In genomic region chr19:5388011-5388441, GRCm38 (mm10) we compare ENCODE assay signal across 8 mouse cellular contexts. TPM values are rescaled to one million over a fixed set of nuclear protein-coding genes. Genes with fewer than 3 reads are reported as not detected.
DNase-seq lines count a peak whose midpoint lies in the region; ATAC-seq and TF ChIP-seq lines count a peak whose summit lies in the region.

No protein-coding gene starts in this region.

- peaks cover 12% of the 10 kb centered on the region for H3K36me3 ChIP-seq in embryonic facial prominence, embryonic 11.5 days (replicated peaks; ENCODE audit: control insufficient read depth, insufficient read depth, low read depth, low read length)
- peaks cover 25% of the 10 kb centered on the region for H3K36me3 ChIP-seq in intestine, embryonic 14.5 days (ENCODE audit: control insufficient read depth, insufficient read depth, low read length)
- H3K36me3 ChIP-seq in midbrain, embryonic 12.5 days = peaks cover 29% of the 10 kb centered on the region

- peak overlapping the region; percentile 94 for H3K27ac ChIP-seq in left cerebral cortex, adult 2 months
- no peak overlapping the region; the same call in 1 of the 2 replicates for H3K27ac ChIP-seq in embryonic facial prominence, embryonic 11.5 days (replicated peaks; ENCODE audit: low read depth, low read length)
- H3K27ac ChIP-seq in intestine, embryonic 14.5 days (ENCODE audit: low read depth) = peak overlapping the region; percentile 78
- peak overlapping the region; percentile 84 for H3K27ac ChIP-seq in midbrain, embryonic 12.5 days (replicated peaks)

- H3K9me3 ChIP-seq in embryonic facial prominence, embryonic 11.5 days (replicated peaks; ENCODE audit: control insufficient read depth, low read length) = no peaks in the 10 kb centered on the region
- no peaks in the 10 kb centered on the region for H3K9me3 ChIP-seq in intestine, embryonic 14.5 days (ENCODE audit: control insufficient read depth, low read length)
- no peaks in the 10 kb centered on the region for H3K9me3 ChIP-seq in midbrain, embryonic 12.5 days

- H3K27me3 ChIP-seq in embryonic facial prominence, embryonic 11.5 days (ENCODE audit: control insufficient read depth, insufficient read depth, low read length) = no peaks in the 10 kb centered on the region
- no peaks in the 10 kb centered on the region for H3K27me3 ChIP-seq in intestine, embryonic 14.5 days (replicated peaks; ENCODE audit: control insufficient read depth, insufficient read depth, low read length)
- no peaks in the 10 kb centered on the region for H3K27me3 ChIP-seq in midbrain, embryonic 12.5 days

- no peak for DNase-seq in left cerebral cortex, adult 2 months (ENCODE audit: extremely low spot score in 1 of 2, low spot score in 2 of 2)
- no peak for DNase-seq in left cerebral cortex, adult 18-20 months (ENCODE audit: low spot score in 2 of 2)
- peak; percentile 64 for DNase-seq in Muller cell, postnatal 12 days (ENCODE audit: inconsistent ontology term)
- peak; percentile 29 for DNase-seq in embryonic facial prominence, embryonic 11.5 days (ENCODE audit: low spot score)
- no peak for DNase-seq in intestine, embryonic 14.5 days (ENCODE audit: low spot score)
- DNase-seq in layer of hippocampus, adult 8-10 months (ENCODE audit: low spot score in 2 of 2) = no peak
- no peak for DNase-seq in urinary bladder, adult 2 months (ENCODE audit: low spot score)

- under 1% methylated on average over 43 of the region's 43 CpGs for WGBS in embryonic facial prominence, embryonic 11.5 days
- under 1% methylated on average over 43 of the region's 43 CpGs for WGBS in intestine, embryonic 14.5 days
- WGBS in midbrain, embryonic 12.5 days = under 1% methylated on average over 28 of the region's 43 CpGs

- no peak for TF ChIP-seq CTCF in left cerebral cortex, adult 2 months (IDR thresholded peaks at IDR 0.05)

- H3K4me3 ChIP-seq in left cerebral cortex, adult 2 months = peak overlapping the region; percentile 98
- H3K4me3 ChIP-seq in embryonic facial prominence, embryonic 11.5 days (ENCODE audit: low read depth, low read length) = peak overlapping the region; percentile 96
- H3K4me3 ChIP-seq in intestine, embryonic 14.5 days (ENCODE audit: low read depth, low read length) = peak overlapping the region; percentile 99
- H3K4me3 ChIP-seq in midbrain, embryonic 12.5 days = peak overlapping the region; percentile 100

- H3K4me2 ChIP-seq in embryonic facial prominence, embryonic 11.5 days (ENCODE audit: low read depth, low read length) = peak overlapping the region; percentile 59
- peak overlapping the region; percentile 88 for H3K4me2 ChIP-seq in intestine, embryonic 14.5 days (ENCODE audit: low read length)
- peak overlapping the region; percentile 98 for H3K4me2 ChIP-seq in midbrain, embryonic 12.5 days (replicated peaks)

- H3K4me1 ChIP-seq in embryonic facial prominence, embryonic 11.5 days (ENCODE audit: control insufficient read depth, insufficient read depth, low read length) = peaks cover 6% of the 10 kb centered on the region
- peaks cover 26% of the 10 kb centered on the region for H3K4me1 ChIP-seq in intestine, embryonic 14.5 days (replicated peaks; ENCODE audit: control insufficient read depth, insufficient read depth, low read length)
- peaks cover 32% of the 10 kb centered on the region for H3K4me1 ChIP-seq in midbrain, embryonic 12.5 days

- H3K9ac ChIP-seq in embryonic facial prominence, embryonic 11.5 days (replicated peaks; ENCODE audit: low read length) = peak overlapping the region; percentile 86
- H3K9ac ChIP-seq in intestine, embryonic 14.5 days (ENCODE audit: low read length) = peak overlapping the region; percentile 87
- peak overlapping the region; percentile 95 for H3K9ac ChIP-seq in midbrain, embryonic 12.5 days (replicated peaks)

- intact Hi-C loops in left cerebral cortex, adult 2 months (cut with DNase I) = loop anchor here (1.0 kb wide), 3 partner anchors 22 to 93 kb away; partner anchors contain the start of genes AI837181, Eif1ad and Sf3b2

- 0 out of 2 replicates have a peak, but pooled peaks have one; percentile 58 for ATAC-seq in embryonic facial prominence, embryonic 11.5 days (replicated peaks; ENCODE audit: insufficient number of reproducible peaks, low FRiP score, low TSS enrichment, low read depth)
- peak; percentile 39; the same call in 1 of the 2 replicates for ATAC-seq in intestine, embryonic 14.5 days (replicated peaks; ENCODE audit: low FRiP score, low TSS enrichment, low read depth)
- peak; percentile 43; the same call in 1 of the 2 replicates for ATAC-seq in midbrain, embryonic 12.5 days (ENCODE audit: low FRiP score, low read depth)

RNA-seq across cellular contexts. Expression of gene Sart1, which starts 0.5 kb away (rescaled TPM):
- total RNA-seq in left cerebral cortex, adult 2 months (2021) = 100 to 1,000 TPM in 1 of 2 experiments, 10 to 100 TPM in 1; 94.2 to 100 TPM
- total RNA-seq in left cerebral cortex, adult 18-20 months (2021) = 10 to 100 TPM; 78.4 to 88.6 TPM
- polyA plus RNA-seq in embryonic facial prominence, embryonic 11.5 days (2014; fragmentation: Nextera tagmentation; extraction: Ambion mirVana) = 72.9 and 76.1 TPM in 2 replicates
- 57.1 and 69.1 TPM in 2 replicates for polyA plus RNA-seq in intestine, embryonic 14.5 days (2014; fragmentation: Nextera tagmentation; extraction: Ambion mirVana)
- polyA plus RNA-seq in midbrain, embryonic 12.5 days (2016; fragmentation: Nextera tagmentation; extraction: Ambion mirVana) = 115 and 118 TPM in 2 replicates
- total RNA-seq in layer of hippocampus, adult 8-10 months (2022) = 100 to 1,000 TPM; 103 to 120 (median 114) TPM
- polyA plus RNA-seq in urinary bladder, adult 2 months (2012; rRNA removed) = 36.7 and 51.4 TPM in 2 replicates

RNA-seq across cellular contexts. Expression of gene Tsga10ip, which starts 14.3 kb away (rescaled TPM):
- total RNA-seq in left cerebral cortex, adult 2 months (2021) = not detected
- total RNA-seq in left cerebral cortex, adult 18-20 months (2021) = not detected
- 0.15 and 0.36 TPM in 2 replicates for polyA plus RNA-seq in embryonic facial prominence, embryonic 11.5 days (2014; fragmentation: Nextera tagmentation; extraction: Ambion mirVana)
- polyA plus RNA-seq in intestine, embryonic 14.5 days (2014; fragmentation: Nextera tagmentation; extraction: Ambion mirVana) = 2.8 TPM in 1 of 2 replicates, not detected in the other
- polyA plus RNA-seq in midbrain, embryonic 12.5 days (2016; fragmentation: Nextera tagmentation; extraction: Ambion mirVana) = 0.17 and 0.28 TPM in 2 replicates
- under 1 TPM in 3 of 4 experiments, not detected in 1; 0.34 to 0.63 (median 0.37) TPM for total RNA-seq in layer of hippocampus, adult 8-10 months (2022)
- not detected in 2 replicates for polyA plus RNA-seq in urinary bladder, adult 2 months (2012; rRNA removed)

RNA-seq across cellular contexts. Expression of gene Banf1, which starts 21.1 kb away (rescaled TPM):
- total RNA-seq in left cerebral cortex, adult 2 months (2021) = 10 to 100 TPM; 75.5 to 82.2 TPM
- 10 to 100 TPM; 83.5 to 84.2 TPM for total RNA-seq in left cerebral cortex, adult 18-20 months (2021)
- 464 and 487 TPM in 2 replicates for polyA plus RNA-seq in embryonic facial prominence, embryonic 11.5 days (2014; fragmentation: Nextera tagmentation; extraction: Ambion mirVana)
- polyA plus RNA-seq in intestine, embryonic 14.5 days (2014; fragmentation: Nextera tagmentation; extraction: Ambion mirVana) = 499 and 514 TPM in 2 replicates
- 392 and 402 TPM in 2 replicates for polyA plus RNA-seq in midbrain, embryonic 12.5 days (2016; fragmentation: Nextera tagmentation; extraction: Ambion mirVana)
- 10 to 100 TPM; 74.1 to 85.8 (median 76.2) TPM for total RNA-seq in layer of hippocampus, adult 8-10 months (2022)
- 125 and 147 TPM in 2 replicates for polyA plus RNA-seq in urinary bladder, adult 2 months (2012; rRNA removed)

RNA-seq across cellular contexts. Expression of gene Eif1ad, which starts 21.5 kb away (rescaled TPM):
- total RNA-seq in left cerebral cortex, adult 2 months (2021) = 10 to 100 TPM; 23.4 to 25.5 TPM
- total RNA-seq in left cerebral cortex, adult 18-20 months (2021) = 10 to 100 TPM; 22.6 to 26.3 TPM
- polyA plus RNA-seq in embryonic facial prominence, embryonic 11.5 days (2014; fragmentation: Nextera tagmentation; extraction: Ambion mirVana) = 58.2 and 63.7 TPM in 2 replicates
- 55.4 and 59.7 TPM in 2 replicates for polyA plus RNA-seq in intestine, embryonic 14.5 days (2014; fragmentation: Nextera tagmentation; extraction: Ambion mirVana)
- polyA plus RNA-seq in midbrain, embryonic 12.5 days (2016; fragmentation: Nextera tagmentation; extraction: Ambion mirVana) = 75.9 and 79.9 TPM in 2 replicates
- total RNA-seq in layer of hippocampus, adult 8-10 months (2022) = 10 to 100 TPM; 18.6 to 27.4 (median 23.1) TPM
- 24.4 and 26.8 TPM in 2 replicates for polyA plus RNA-seq in urinary bladder, adult 2 months (2012; rRNA removed)

RNA-seq across cellular contexts. Expression of gene Drap1, which starts 36.8 kb away (rescaled TPM):
- 100 to 1,000 TPM; 248 to 267 TPM for total RNA-seq in left cerebral cortex, adult 2 months (2021)
- 100 to 1,000 TPM; 263 to 283 TPM for total RNA-seq in left cerebral cortex, adult 18-20 months (2021)
- polyA plus RNA-seq in embryonic facial prominence, embryonic 11.5 days (2014; fragmentation: Nextera tagmentation; extraction: Ambion mirVana) = 204 and 213 TPM in 2 replicates
- polyA plus RNA-seq in intestine, embryonic 14.5 days (2014; fragmentation: Nextera tagmentation; extraction: Ambion mirVana) = 170 and 173 TPM in 2 replicates
- 257 and 262 TPM in 2 replicates for polyA plus RNA-seq in midbrain, embryonic 12.5 days (2016; fragmentation: Nextera tagmentation; extraction: Ambion mirVana)
- total RNA-seq in layer of hippocampus, adult 8-10 months (2022) = 100 to 1,000 TPM; 308 to 358 (median 327) TPM
- polyA plus RNA-seq in urinary bladder, adult 2 months (2012; rRNA removed) = 228 and 236 TPM in 2 replicates

Comparison
In these comparisons a context has a peak if more than half of its experiments do, and no peak if none do; other contexts are left out.
1. DNase-seq: peak in Muller cell, postnatal 12 days (single experiment) and embryonic facial prominence, embryonic 11.5 days (single experiment); none in left cerebral cortex, adult 2 months (0 of 2), left cerebral cortex, adult 18-20 months (0 of 2), intestine, embryonic 14.5 days (single experiment), layer of hippocampus, adult 8-10 months (0 of 2) and urinary bladder, adult 2 months (single experiment).
2. Peak in every context shown above with its lines, with median percentiles within 50 percentile points of each other: H3K4me3 ChIP-seq, ATAC-seq, H3K4me2 ChIP-seq and H3K9ac ChIP-seq.